In the genomic region with DNA sequence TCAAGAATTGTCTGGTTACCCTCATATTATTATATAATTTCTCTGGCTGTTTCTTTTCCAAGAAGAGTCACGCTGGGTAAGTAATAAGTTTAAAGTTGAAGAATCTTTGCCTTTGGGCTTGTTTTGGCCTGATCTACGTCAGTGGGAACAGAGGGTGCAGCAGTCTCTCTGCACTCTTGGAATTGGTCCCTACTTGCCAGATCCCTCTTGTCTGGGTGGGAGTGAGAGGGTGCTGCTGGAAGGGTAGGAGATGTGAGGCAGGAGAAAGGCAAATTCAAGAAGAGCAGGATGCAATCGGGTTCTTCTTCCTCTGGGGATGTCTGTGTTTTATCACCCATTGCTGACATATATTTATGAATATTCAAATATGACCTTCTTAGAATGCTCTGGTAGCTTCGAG, we compare ENCODE assay signal across 16 mouse cellular contexts.
"Had no signal": no experiment of that assay in that cellular context is flagged by ENCODE, and none has a peak within 500 bp of the region (broad histone marks: within the 10 kb centered on the region; RNA-seq: fewer than 3 reads in every experiment).

No protein-coding gene starts in this region.

- ATAC-seq: hindbrain, embryonic 16.5 days; inflammation-experienced regulatory T-cells, adult 6 months; intestine, embryonic 15.5 days; intestine, postnatal 0 days had no signal

- DNase-seq: gastrocnemius, adult 2 months; gastrocnemius, postnatal 10 days; gastrocnemius, postnatal 25 days; heart, adult 18-20 months; heart, postnatal 10 days; heart, postnatal 4 days; kidney, adult 18-20 months; kidney, adult 8-10 months; kidney, postnatal 10 days; kidney, postnatal 25 days; kidney, postnatal 4 days; liver had no signal
